Mouse (Mus musculus) hematopoietic stem cell, adult 5-6 weeks (primary cell): Measurements from ENCODE around the gene Tenm2. TPM values are rescaled to one million over a fixed set of nuclear protein-coding genes. Genes with fewer than 3 reads are reported as not detected.

Source experiments
- ATAC-seq, 2 experiments: fragments of 125-278 bp in 1 of 2; replicated peaks in 1 of 2; 2 replicates each; pipeline ENCODE4 v1.8.0; 2016 to 2017; ENCODE audit warnings: inconsistent platforms in 2 of 2, mild to moderate bottlenecking in 2 of 2, moderate number of reproducible peaks in 2 of 2, low read depth in 1 of 2, moderate TSS enrichment in 1 of 2; ENCODE audit not compliant: low FRiP score in 2 of 2, poor library complexity in 2 of 2, severe bottlenecking in 2 of 2, insufficient read depth in 1 of 2, low TSS enrichment in 1 of 2
- total RNA-seq: library from RNA; stranded (forward); fragments of 172-1452, 232-1000 nt; gene quantifications from 2 replicates; pipeline ENCODE4 v1.2.3, GENCODE M21; 2017

Tenm2 gene
- total RNA-seq, 1 experiment from 2014 or later: not detected

GRCm38 (mm10) chr11:36678542-36678941 is 557.2 kb downstream of the Tenm2 start:
- ATAC-seq: no peak

DNA sequence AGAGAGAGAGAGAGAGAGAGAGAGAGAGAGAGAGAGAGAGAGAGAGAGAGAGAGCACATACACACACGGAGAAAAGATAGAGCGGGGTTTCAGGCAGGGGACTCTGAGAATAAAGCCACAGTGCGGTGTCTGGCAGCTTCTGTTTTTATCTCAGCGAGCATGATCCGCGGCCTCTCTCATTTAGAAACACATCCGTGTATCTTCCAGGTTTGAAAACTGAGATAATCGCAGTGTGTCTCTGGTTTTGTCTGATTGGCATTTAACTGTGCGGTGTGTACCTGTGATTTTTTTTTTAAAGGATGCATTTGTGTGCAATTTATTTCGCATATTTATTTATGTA is 557.7 kb downstream of the Tenm2 start:
- ATAC-seq: no peak

GRCm38 (mm10) chr11:36677321-36678056 is 558.3 kb downstream of the Tenm2 start:
- no peak for ATAC-seq

DNA sequence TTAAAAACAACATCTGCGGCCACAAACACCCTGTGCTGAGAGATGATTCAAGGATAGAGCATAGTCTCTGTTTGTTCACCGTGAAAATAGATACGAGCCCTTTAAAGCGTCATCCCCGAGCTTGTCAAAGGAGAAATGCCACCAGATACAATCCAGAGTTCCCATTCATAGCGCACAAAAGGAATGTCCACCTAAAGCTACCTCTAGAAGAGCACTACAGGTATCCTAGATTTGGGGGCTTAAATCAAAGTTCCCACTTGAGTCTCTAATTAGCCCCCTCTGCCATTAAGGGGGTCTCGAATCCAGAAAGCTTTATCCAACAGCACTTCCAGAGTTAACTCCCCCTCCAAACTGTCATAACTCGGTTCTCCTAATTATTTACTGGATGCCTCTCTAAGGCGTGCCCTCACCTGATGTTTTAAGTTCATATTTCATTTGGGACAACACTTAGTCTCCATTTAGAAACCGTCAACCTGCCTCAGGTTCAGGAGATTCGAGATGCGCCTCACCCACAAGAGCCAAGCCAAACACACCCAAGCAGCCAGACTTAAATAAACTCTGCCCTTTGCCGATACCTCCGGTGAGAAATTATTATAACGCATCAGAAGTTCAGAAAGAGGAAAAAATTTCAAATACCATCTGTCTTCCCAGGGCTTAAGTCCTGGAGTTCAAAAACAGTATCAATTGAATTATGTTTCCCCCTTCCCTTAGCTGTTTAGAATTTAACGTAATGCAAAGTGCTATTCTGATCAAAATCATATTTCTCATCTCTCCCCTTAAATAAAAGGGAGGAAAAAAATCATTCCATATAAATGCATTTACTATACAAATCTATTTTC is 559.1 kb downstream of the Tenm2 start:
- ATAC-seq: no peak

DNA sequence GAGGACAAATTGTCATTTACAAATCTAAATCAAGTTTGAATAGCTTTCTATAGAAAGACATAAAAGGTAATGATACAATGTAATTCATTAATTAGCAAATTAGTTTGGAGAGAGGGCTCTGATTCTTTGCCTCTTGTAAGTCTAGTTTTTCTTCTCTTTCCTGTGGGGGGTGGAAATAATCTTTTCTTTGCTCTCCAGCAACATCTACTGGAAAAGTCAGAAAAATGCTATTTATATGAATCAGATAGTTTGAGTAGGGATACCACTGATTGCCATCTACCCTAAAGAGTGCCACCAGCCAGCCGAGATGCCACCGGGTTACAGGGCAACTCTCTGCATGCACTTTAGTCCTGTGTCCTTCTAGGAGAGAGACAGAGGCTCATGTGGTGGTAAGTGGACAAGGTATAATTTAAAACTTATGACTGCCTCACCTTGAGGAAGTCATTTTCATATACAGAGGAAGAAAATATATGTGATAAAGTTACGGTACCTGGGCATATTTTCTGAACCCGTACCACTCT is 560.8 kb downstream of the Tenm2 start:
- ATAC-seq: no peak

- no peak for ATAC-seq
These were observed 561.6 kb downstream of the Tenm2 start for GRCm38 (mm10) chr11:36674141-36674540.

GRCm38 (mm10) chr11:36671196-36671595 is 564.6 kb downstream of the Tenm2 start:
- ATAC-seq: no peak

- no peak for ATAC-seq
These were observed 571.7 kb downstream of the Tenm2 start for GRCm38 (mm10) chr11:36664026-36664425.

DNA sequence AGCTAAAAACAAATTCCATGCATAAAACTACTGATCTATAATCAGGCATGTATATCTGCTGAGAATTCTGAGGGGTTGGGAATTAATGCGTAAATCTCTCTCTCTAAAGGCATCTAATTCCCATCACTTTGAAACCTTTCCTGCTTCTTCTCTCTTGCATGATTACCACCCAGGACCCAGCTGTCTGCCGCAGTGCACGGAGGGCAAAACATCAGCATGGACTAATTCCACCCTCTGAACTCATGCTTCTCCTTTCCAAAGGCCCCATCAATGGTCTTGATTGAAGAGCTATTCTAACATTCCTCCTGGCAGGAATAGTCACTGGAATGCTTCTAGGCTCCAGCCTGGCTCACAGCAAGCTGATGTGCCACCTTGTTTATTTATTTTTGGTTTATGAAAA is 572.2 kb downstream of the Tenm2 start:
- ATAC-seq: no peak

DNA sequence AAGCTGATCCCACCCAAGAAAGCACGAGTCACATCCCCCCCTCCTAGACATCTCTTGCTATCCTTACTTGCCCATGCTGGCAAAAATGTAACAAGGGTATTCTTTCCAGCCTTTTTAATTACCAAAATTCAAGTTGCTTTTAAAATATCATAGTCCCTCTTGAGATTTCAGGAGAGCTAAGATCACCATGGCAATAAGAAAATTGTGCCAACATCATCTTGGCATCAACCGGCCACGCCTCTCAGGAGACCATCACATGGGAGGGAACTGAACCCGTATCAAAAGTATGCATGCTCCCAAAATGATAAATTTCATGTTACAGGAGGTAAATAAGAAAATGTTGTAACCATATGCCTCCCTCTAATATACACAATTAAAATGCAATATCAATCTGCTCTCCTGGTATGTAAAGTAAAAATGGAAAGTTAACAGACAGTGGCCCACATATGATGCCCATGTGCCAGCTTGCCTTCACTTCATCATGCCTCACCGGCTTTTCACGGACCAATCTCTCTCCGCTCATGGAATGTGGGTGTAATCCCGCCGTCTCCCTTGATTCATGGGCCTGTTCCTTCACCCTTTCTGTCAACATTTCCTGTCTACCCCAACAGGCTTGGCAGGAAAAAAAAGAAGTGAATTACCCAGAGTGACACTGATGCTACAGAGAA is 582.0 kb downstream of the Tenm2 start:
- no peak for ATAC-seq

GRCm38 (mm10) chr11:36647179-36647578 is 588.6 kb downstream of the Tenm2 start:
- ATAC-seq: no peak

DNA sequence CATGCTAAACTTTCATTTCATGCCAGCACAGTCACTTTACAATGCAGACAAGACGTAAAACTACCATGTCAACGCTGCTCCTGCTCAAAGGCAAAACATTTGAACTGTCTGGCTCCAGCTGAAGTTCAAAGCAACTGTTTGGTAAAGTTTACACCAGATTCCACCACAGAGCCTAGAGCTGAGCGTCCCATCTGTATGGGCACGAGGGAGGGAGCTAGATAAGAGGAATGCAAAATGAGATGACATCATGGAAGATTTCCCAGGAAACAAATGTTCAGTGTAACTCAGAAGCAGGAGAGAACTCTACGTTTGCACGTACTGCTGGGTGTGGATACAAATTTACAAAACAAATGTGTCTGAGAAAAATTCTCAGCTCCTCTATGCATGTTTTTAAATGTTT is 600.7 kb downstream of the Tenm2 start:
- ATAC-seq: no peak

DNA sequence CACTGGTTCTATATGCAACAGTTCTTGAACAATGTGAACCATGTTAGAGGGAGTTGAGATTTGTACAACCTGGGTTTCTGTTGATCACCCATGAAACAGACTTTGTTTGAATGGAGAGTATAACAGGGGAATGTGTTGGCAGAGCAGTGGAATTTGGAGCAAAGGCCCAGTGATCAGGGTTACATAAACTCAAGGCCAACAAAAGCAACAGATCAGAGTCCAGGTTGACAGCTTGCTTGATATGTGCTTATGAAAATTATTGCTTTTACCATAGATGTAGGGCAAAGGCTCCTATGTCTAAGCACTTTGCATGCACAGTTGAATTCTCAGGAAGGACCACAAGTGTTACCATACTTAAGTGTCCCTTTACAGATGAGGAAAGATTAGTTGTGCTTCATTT is 603.6 kb downstream of the Tenm2 start:
- ATAC-seq: no peak

DNA sequence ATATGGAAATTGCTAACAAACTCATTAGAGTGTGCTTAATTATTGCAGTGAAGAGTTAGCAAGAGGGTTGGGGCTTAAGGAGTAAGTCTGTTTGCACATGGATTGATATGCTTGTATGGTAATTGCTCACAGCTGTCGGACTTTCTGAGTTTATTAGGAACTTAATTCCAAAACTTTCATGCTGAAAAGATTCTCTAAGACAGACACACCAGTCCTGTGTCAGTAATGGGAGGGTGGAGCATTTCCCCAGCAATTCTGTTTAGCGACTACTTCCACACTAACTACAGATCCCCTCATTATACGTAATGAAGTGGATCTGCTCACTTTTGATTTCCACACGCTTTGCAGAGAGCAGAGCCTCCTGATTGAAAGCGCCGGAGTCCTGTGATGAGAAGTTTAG is 622.0 kb downstream of the Tenm2 start:
- ATAC-seq: no peak

GRCm38 (mm10) chr11:36604815-36605382 is 630.9 kb downstream of the Tenm2 start:
- no peak for ATAC-seq

GRCm38 (mm10) chr11:36604272-36604671 is 631.5 kb downstream of the Tenm2 start:
- ATAC-seq: no peak

- ATAC-seq: no peak
These were observed 643.3 kb downstream of the Tenm2 start for GRCm38 (mm10) chr11:36592471-36592870.

DNA sequence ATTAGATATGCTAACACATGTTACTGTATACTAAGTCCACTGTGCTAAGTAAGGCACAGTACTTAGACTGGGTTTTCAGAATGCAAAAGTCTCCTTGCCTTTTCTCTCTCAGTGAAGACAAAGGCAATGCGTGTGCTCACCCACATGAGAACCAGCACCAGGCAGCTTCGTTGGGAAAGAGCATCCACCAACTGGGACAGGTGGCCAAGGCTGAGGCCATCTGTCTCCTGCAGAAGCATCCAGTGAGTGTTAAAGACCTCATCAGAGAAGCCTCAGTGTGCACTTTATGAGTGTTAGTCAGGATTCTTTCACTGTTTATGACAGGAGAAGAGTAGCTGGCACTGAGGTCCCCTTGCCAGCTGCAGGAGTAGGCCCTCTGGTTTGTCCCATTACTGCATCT is 669.6 kb downstream of the Tenm2 start:
- no peak for ATAC-seq
